Mouse (Mus musculus) brown adipose tissue, adult 24 weeks (tissue): ENCODE measurements around the gene Prkcz. TPM values are rescaled to one million over a fixed set of nuclear protein-coding genes. Genes with fewer than 3 reads are reported as not detected.

Experiments used
- H3K27ac ChIP-seq: fragments of 200-500 bp; replicated peaks from 2 replicates; pipeline ENCODE4 v1.5.1; 2012; ENCODE audit warnings: low read depth, mild to moderate bottlenecking, low read length
- H3K4me1 ChIP-seq: fragments of 200-500 bp; 2 replicates; pipeline ENCODE4 v1.6.1; 2012; ENCODE audit warnings: low read length, mixed read lengths; ENCODE audit not compliant: control insufficient read depth, insufficient read depth, insufficient read length
- H3K4me3 ChIP-seq: fragments of 200-500 bp; 2 replicates; pipeline ENCODE4 v1.5.1; 2012; ENCODE audit warnings: low read depth, mild to moderate bottlenecking, low read length, moderate library complexity; ENCODE audit not compliant: insufficient read depth
- polyA plus RNA-seq: library from polyadenylated mRNA; stranded (reverse); fragments of >200 nt; gene quantifications from 2 replicates; pipeline ENCODE4 v1.2.4, GENCODE M21; 2012; ENCODE audit not compliant: missing spikeins, insufficient read depth, insufficient read length

Prkcz gene
- polyA plus RNA-seq = not detected in 2 replicates

- Histone ChIP-seq H3K4me3 (peak within 1 kb of the TSS; percentile 51), H3K27ac (no peak within 1 kb of the TSS), H3K4me1 (no peaks in the 10 kb centered on the region)
Measured at GRCm38 (mm10) chr4:155361303-155361791, at the start of gene Prkcz. Gene Prkcz, minus strand, starts transcription at chr4:155361361.

DNA sequence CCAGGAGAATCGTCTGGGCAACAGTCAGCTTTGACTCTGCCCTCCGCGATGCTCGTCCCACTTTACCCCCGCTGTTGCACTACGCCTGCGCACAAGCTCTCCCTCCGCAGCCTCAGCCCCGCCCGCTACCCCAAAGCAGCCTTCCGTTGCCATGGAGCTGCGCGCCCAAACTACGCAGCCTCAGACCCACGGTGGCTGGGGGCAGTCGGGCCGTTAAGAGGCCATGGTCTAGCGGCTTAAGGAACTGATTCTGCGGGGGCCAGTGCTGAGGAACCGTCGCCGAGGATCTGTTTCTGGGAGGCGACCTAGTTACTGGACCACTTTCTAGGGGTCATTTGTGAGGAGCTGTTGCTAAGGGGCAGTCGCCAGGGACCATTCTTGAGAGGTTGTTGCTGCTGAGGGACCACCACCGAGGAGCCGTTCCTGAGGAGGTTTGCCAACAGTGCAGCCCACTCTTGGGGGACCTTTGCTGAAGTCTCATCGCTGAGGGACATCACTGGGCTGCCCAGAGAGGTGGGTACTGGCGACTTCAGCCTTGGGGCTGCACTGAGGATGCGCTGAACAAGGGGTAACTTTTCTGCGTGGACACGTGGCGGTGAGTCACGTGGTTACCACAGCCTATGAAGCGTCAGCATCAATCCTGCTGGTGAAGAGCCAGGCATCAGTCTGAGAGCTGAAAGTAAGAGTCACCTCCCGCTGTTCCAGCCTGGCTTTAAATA, 48.1 kb upstream of the Prkcz start, which contains the start of gene Cfap74:
Cfap74 (plus strand) TSS at position 133 of the 719 bp plus-strand sequence.
- H3K4me1 ChIP-seq = no peaks in the 10 kb centered on the region; the same call in 1 of the 2 replicates
- H3K27ac ChIP-seq = no peak within 1 kb of the TSS
- peak within 1 kb of the TSS; percentile 38 for H3K4me3 ChIP-seq

- Histone ChIP-seq H3K4me1 (no peaks in the 10 kb centered on the region; the same call in 1 of the 2 replicates), H3K4me3 (peak overlapping the region; percentile 38), H3K27ac (no peak overlapping the region)
Measured at GRCm38 (mm10) chr4:155408695-155409057, 47.5 kb upstream of the Prkcz start.

- peaks cover 2% of the 10 kb centered on the region; the same call in 1 of the 2 replicates for H3K4me1 ChIP-seq
- H3K27ac ChIP-seq = no peak overlapping the region
- no peak overlapping the region for H3K4me3 ChIP-seq
Measured at GRCm38 (mm10) chr4:155402489-155402888, 41.3 kb upstream of the Prkcz start.

DNA sequence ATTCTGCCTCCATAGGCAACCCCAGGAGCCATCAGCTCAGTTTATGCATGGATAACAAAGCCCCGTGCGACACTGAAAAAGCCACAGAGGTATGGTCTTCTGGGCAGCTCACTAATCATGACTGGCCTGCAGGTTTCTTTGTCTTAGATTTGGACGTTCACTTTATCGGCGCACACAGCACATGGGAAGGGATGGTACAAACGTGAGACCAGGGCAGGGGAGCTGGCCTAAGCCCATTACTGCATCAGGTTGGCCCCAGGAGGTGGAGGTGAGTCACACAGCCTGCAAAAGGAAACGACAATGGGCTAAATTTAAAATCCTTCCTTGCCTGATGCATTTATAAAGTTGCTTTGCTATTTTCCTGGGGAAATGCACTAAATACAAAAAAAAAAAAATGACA, 40.0 kb upstream of the Prkcz start:
- Histone ChIP-seq H3K4me1 (peaks cover 2% of the 10 kb centered on the region; the same call in 1 of the 2 replicates), H3K4me3 (no peak overlapping the region), H3K27ac (no peak overlapping the region)

DNA sequence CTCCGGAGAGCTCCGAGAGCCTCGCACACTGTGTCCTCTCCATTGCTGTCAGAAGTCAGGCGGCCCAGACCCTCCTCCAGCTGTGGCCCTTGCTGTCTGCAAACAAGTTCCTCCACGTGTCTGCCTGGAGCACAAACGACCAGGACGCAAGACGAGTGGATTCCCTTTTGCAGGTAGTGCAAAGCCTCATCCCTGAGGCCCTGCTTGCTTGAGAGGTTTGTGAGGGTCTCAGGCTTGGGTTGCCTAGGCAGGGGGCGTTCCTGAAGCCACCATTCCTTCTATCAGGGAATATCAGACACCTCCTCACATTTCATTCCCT, 37.0 kb upstream of the Prkcz start:
- H3K4me3 ChIP-seq = no peak overlapping the region
- H3K4me1 ChIP-seq = peaks cover 2% of the 10 kb centered on the region; the same call in 1 of the 2 replicates
- no peak overlapping the region for H3K27ac ChIP-seq

DNA sequence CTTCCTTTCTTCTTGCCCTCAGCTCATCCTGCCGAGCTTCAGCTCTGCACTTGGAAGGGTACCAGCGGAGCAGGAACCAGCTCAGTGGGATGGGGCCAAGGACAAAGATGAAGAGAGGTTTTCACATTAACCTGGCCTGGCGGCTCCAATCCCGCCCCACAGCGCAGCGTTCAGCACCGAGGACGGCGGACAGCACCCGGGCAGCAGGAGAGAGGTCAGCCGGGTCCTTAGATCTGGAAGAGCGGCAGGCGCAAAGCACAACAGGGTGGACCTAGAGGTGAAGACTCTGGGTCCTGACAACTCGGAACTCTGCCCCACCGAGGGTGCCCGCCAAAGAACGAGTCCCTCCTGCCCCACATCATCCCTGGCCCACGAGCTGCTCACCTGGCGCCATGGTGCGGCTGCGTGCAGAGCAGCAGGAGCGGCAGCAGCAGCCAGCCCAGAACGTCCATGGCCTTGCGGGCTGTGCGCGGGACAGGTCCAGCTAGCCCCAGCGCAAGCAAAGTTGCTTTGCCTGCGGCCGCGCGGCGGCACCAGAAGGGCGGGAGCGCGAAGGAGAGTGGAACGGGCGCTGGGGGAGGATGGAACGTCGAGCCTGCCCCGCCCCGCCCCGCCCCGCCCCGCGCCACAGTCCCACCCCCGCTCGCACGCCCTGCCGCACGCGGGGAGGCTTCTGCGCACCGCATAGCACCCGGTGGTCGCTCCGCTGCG, 36.5 kb upstream of the Prkcz start, which contains the start of gene Gabrd:
Gabrd (minus strand) TSS at position 602 of the 711 bp plus-strand sequence.
- no peak within 1 kb of the TSS for H3K27ac ChIP-seq
- peak within 1 kb of the TSS; percentile 30; the same call in 1 of the 2 replicates for H3K4me3 ChIP-seq
- H3K4me1 ChIP-seq = peaks cover 2% of the 10 kb centered on the region; the same call in 1 of the 2 replicates

DNA sequence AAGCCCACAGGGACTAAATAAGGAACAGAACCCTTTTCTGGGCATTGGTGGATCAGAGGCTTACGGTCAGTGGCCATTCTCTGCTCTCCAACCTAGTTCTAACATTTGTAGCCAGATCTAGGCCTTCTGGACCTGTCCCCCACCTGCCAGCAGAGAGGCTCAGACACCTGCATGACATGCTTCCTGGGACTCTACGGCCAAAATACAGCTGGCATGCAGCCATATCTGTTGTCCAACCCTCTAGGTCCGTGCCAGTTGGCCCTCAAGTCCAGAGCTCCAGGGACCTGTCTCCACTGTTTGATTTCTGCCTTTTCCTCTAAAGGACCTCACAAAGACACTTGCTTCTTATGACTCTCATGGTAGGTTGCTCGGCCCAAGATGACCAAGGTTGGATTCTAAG, 35.6 kb upstream of the Prkcz start:
- Histone ChIP-seq H3K4me1 (peaks cover 2% of the 10 kb centered on the region; the same call in 1 of the 2 replicates), H3K27ac (no peak overlapping the region), H3K4me3 (no peak overlapping the region)

DNA sequence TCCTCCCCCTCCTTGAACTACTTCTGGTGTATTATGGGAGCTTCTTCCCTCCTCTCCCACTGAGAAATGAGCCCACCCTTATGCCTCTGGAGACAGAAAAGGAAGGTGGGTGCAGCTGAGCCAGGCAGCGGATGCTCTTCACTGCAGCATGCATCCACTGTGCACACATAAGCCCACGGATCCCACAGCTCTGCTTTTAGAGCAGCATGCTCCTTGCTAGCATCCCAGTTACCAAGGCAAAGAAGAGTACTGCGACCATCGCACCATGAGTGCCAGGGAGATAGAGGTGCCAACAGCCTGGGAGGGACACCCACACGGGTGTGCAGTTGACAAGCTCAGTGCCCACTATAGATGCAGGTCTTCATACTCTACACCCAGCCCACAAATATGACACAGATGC, 34.3 kb upstream of the Prkcz start:
- H3K4me1 ChIP-seq = peaks cover 2% of the 10 kb centered on the region; the same call in 1 of the 2 replicates
- H3K4me3 ChIP-seq = no peak overlapping the region
- no peak overlapping the region for H3K27ac ChIP-seq

DNA sequence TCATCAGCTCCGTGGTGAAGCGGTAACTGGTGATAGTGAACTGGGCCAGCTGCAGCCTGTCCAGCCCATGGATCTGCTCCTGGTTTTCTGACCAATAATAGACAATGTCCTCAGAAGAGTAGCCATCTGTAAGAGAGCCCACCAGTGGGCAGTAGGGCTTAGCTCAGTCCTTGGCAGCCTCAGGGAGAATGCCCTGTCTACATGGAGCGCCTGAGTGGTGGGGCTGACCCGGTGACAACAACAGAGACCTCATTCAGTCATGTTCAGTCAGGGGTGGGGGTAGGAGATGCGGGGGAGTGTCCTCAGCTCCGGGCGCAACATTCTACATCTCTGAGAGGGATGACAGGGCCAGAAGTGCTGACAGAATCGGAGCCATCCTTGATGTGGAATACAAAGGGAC, 26.0 kb upstream of the Prkcz start:
- Histone ChIP-seq H3K4me3 (no peak overlapping the region), H3K27ac (no peak overlapping the region), H3K4me1 (no peaks in the 10 kb centered on the region)

- H3K4me3 ChIP-seq = no peak overlapping the region
- no peak overlapping the region for H3K27ac ChIP-seq
Measured at GRCm38 (mm10) chr4:155383326-155383725, 22.2 kb upstream of the Prkcz start.

DNA sequence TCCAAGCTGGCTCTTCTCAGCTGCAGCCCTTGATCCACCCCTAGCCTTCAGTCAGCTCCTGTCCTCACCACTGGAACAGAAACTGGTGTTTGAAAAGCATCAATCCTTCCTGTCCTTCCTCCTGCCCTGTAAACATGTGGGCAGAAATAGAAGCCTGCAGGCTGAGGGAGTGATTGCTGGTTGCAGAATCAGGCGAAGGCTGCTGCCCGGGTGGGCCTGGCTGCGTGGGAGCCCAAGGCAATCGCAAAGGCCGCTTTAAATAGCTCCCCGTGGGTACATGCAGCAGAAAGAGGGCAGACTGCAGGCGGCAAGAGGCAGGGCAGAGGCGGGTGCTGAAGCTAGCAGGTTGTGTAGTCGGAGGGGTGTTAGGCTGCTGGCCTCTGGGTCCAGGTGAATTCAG, 21.6 kb upstream of the Prkcz start:
- Histone ChIP-seq H3K4me1 (no peaks in the 10 kb centered on the region), H3K4me3 (no peak overlapping the region)

More at GRCm38 (mm10) chr4:155383326-155383725, 22.2 kb upstream of the Prkcz start:
- no peaks in the 10 kb centered on the region for H3K4me1 ChIP-seq

GRCm38 (mm10) chr4:155381974-155382373, 20.8 kb upstream of the Prkcz start:
- Histone ChIP-seq H3K4me3 (no peak overlapping the region), H3K27ac (no peak overlapping the region), H3K4me1 (no peaks in the 10 kb centered on the region)

More for the DNA sequence above, 21.6 kb upstream of the Prkcz start:
- no peak overlapping the region for H3K27ac ChIP-seq

DNA sequence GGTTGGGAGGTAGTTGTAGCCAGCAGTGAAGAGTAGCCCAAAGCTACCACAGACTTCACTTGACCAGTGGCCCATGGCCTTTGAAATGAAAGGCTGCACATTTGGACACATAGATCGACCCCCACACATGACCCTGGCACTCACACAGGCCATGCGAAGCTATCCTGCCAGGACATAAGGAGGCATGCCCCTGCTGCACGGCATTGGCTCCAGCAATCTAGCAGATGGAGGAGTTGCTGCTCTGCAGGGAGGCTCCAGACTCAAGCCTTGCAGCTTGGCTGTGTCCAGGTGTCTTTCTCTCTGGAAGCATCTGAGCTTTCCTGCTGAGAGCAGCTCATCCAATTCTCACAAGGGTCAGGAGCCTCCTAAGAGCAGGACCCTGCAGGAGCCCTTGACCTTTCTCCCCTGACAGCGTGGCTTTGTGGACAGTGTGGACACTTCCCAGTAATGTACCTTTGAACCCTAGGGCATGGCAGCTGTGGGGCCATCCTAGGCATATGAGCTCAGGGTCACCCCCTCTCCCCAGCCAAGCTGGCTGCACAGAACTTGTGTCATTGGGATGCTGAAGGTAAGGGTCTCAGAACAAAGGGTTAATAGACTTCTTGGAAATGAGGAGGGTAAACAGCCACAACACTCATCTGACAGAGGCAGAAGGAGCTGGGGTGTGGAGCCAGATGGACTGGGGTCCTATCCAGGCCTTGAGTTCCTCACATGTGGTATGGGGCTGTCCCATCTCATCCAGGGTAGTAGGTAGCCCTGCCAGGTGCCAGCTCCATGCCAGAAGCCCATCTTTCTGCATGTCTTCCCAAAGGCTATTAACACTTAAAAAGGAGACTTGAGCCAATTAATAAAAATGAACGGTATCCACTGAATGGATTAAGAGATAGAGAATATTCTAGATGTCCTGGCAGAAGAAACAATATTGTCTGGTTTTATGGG, 10.9 kb upstream of the Prkcz start:
- Histone ChIP-seq H3K4me3 (no peak overlapping the region), H3K4me1 (no peaks in the 10 kb centered on the region), H3K27ac (no peak overlapping the region)
